Mouse (Mus musculus): ENCODE measurements around the gene Mecp2. TPM values are rescaled to one million over a fixed set of nuclear protein-coding genes. Genes with fewer than 3 reads are reported as not detected.
A peak's percentile ranks its signal among the peaks of the same experiment; 100 is the strongest.

Mecp2 gene
- polyA plus RNA-seq, 1 experiment: 38.9 TPM

DNA sequence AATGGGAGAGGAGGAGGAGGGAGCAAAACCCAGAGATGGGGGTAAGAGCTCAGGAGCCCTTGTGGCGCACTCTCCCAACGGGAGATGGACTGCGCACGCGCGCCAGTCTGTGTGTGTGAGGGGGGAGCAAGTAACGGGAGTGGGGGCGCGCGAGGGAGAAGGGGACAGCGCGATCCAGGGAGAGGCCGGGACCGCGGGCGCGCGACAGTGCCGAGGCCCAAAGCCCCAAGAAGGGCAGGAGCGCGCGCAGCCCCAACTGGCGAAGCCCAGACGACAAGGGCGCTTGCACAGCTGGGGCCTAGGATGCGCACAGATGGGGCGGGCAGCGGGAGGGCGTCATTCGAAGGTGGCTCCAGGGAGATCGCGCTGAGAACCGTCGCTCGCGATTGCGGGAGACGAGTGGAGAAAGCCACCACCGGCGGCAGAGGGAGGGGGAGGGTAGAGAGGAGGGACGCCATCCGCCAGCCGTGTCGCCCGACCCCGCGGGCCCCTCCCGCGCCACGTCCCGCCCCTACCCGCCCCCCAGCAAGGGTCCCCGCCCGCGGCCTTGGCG is 50.1 kb downstream of the Mecp2 start:
- DNase-seq (ENCODE audit: low read depth): peak; percentile 96

DNA sequence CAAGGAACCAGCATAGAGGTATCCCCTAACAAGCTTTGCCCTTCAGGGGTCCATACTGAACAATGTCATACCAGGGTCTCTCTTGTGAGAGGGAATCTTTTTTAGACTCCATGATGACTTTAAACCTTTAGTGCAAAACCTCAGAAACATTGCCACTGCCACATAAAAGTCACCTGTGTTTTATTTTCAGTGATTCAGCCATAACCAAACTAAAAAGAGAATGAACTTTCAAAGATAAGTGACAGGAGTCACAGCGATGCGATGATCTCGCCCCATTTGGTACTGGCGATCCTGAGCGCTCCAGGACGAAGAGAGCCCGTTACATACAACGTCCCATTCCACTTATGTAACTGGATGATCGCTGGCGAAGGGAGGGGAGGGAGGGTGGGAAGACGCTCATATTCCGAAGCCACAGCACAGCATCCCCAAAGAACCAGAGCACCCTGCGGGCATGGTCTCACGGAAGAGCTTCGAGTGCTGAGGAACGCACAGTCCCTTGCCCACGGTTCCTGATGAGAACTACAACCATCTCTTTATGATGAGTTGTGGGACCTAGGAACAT is 50.8 kb downstream of the Mecp2 start:
- TF ChIP-seq POLR2A (IDR thresholded peaks at IDR 0.05; ENCODE audit: borderline replicate concordance, extremely low read depth, insufficient read depth, insufficient read length, poor library complexity, severe bottlenecking): no peak
- no peak for TF ChIP-seq CTCF (IDR thresholded peaks at IDR 0.05; ENCODE audit: borderline replicate concordance, extremely low read depth, insufficient read depth, insufficient read length)
- DNase-seq (ENCODE audit: low read depth): no peak

More for the DNA sequence above, 50.1 kb downstream of the Mecp2 start:
- TF ChIP-seq CTCF (IDR thresholded peaks at IDR 0.05; ENCODE audit: borderline replicate concordance, extremely low read depth, insufficient read depth, insufficient read length) (no peak), POLR2A (IDR thresholded peaks at IDR 0.05; ENCODE audit: borderline replicate concordance, extremely low read depth, insufficient read depth, insufficient read length, poor library complexity, severe bottlenecking) (0 out of 2 replicates have a peak, but pooled peaks have one; percentile 45)

DNA sequence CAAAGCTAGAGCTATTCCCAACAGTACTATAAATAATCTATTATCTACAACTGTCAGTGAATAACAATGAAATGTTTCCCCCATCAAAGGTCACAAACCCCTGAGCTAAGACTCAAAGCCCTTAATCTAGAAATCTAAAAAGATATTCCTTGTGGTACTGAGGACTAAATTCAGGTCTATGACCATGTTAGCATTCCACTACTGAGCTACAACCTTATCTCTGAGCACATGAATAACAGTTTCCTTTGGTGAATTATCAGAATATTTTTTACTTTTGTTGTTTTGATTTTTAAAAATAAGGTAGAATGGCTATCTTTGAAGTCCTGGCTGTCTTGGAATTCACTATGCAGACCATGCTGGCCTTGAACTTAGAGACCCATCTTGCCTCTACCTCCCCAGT is 64.4 kb downstream of the Mecp2 start:
- TF ChIP-seq POLR2A (IDR thresholded peaks at IDR 0.05; ENCODE audit: borderline replicate concordance, extremely low read depth, insufficient read depth, insufficient read length, poor library complexity, severe bottlenecking) (no peak), CTCF (IDR thresholded peaks at IDR 0.05; ENCODE audit: borderline replicate concordance, extremely low read depth, insufficient read depth, insufficient read length) (no peak)
- DNase-seq (ENCODE audit: low read depth): no peak

DNA sequence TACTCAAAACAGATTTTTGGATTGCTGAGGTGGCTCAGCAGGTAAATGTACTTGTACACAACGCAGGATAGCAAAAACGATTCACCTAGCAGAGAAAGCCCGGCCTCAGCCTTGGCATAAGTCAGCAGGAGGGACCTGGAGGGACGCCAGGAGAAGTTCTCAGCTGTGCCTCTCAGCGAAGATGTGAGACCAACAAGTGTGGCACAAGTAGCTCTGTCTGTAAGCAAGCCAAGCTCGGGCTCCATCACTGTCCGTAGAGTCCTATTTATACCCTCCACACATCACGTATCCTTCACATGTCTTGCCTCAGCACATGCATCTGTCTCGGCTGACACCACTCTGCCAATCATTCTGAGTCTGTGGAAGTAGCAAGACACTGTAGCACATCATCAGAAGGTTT is 67.3 kb downstream of the Mecp2 start:
- peak; percentile 3 for DNase-seq (ENCODE audit: low read depth)
- TF ChIP-seq POLR2A (IDR thresholded peaks at IDR 0.05; ENCODE audit: borderline replicate concordance, extremely low read depth, insufficient read depth, insufficient read length, poor library complexity, severe bottlenecking) (no peak), CTCF (IDR thresholded peaks at IDR 0.05; ENCODE audit: borderline replicate concordance, extremely low read depth, insufficient read depth, insufficient read length) (no peak)

DNA sequence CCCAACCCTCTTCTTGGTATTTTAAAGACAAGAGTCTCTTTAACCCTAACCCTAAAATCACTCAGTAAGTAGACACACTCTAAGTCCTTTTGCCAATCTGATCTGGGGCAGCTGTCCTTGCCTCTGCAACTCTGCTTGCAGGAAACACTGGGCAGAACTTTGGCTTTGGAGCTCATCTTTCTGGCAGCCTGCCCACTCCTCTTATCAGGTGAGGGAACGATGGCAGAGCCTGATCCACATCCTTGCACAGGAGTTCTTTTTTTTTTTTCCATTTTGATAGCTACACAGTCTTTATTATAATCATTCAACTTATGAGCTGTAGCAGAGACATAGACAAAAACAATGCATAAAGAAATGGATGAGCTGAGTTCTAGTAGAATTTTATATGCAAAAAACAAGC is 90.1 kb downstream of the Mecp2 start:
- TF ChIP-seq POLR2A (IDR thresholded peaks at IDR 0.05; ENCODE audit: borderline replicate concordance, extremely low read depth, insufficient read depth, insufficient read length, poor library complexity, severe bottlenecking) (no peak), CTCF (IDR thresholded peaks at IDR 0.05; ENCODE audit: borderline replicate concordance, extremely low read depth, insufficient read depth, insufficient read length) (no peak)
- DNase-seq (ENCODE audit: low read depth): no peak

DNA sequence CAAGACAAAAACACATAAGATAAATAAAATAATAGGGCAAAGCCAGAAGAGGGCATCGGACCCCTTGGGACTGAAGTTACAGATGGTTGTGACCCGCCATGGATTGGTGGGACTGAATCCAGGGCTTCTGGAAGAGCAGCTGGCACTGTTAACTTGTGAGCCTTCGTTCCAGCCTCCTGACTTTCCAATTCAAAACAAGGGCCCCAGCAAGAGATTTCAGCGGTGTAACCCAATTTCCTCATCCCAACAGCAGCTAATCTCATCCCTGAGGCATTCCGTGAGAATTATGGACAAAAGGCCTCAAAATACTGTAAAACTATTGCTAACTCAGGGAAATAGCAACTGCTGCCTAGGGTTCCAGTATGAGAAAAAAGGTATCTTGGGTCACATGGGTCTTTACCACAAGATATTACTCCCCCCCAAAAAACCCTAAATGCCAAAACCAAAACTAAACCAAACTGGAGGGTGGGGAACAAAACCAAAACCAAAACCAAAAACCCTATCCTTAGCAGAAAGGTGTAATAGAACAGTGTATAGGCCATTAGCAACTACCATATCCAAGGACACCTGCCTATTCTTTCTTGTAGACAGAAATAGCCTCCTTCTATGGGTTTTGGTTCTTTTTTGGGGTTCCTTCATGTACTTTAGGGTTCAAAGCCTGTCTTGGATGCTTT is 97.3 kb downstream of the Mecp2 start:
- TF ChIP-seq POLR2A (IDR thresholded peaks at IDR 0.05; ENCODE audit: borderline replicate concordance, extremely low read depth, insufficient read depth, insufficient read length, poor library complexity, severe bottlenecking) (no peak), CTCF (IDR thresholded peaks at IDR 0.05; ENCODE audit: borderline replicate concordance, extremely low read depth, insufficient read depth, insufficient read length) (no peak)
- no peak for DNase-seq (ENCODE audit: low read depth)

DNA sequence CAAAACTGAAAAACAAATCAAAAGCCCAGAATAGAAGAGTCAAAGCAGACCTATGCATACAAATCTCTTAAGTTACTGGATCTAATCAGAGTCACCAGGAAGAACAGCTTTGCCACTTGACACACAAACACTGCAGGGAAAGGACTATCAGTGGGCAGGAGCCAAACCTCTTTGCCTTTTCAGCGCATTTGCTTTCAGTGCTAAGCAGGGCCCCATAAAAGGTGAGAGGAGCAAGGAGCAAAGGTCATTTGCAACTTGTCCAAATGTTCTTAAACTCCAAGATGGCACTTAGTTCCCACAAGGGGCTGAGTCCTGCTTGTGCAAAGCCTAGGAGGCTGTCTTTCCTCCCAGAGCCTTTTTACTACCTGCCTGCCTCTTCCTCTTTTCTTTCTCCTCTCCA is 105.2 kb downstream of the Mecp2 start:
- DNase-seq (ENCODE audit: low read depth): no peak
- TF ChIP-seq POLR2A (IDR thresholded peaks at IDR 0.05; ENCODE audit: borderline replicate concordance, extremely low read depth, insufficient read depth, insufficient read length, poor library complexity, severe bottlenecking) (no peak), CTCF (IDR thresholded peaks at IDR 0.05; ENCODE audit: borderline replicate concordance, extremely low read depth, insufficient read depth, insufficient read length) (no peak)

DNA sequence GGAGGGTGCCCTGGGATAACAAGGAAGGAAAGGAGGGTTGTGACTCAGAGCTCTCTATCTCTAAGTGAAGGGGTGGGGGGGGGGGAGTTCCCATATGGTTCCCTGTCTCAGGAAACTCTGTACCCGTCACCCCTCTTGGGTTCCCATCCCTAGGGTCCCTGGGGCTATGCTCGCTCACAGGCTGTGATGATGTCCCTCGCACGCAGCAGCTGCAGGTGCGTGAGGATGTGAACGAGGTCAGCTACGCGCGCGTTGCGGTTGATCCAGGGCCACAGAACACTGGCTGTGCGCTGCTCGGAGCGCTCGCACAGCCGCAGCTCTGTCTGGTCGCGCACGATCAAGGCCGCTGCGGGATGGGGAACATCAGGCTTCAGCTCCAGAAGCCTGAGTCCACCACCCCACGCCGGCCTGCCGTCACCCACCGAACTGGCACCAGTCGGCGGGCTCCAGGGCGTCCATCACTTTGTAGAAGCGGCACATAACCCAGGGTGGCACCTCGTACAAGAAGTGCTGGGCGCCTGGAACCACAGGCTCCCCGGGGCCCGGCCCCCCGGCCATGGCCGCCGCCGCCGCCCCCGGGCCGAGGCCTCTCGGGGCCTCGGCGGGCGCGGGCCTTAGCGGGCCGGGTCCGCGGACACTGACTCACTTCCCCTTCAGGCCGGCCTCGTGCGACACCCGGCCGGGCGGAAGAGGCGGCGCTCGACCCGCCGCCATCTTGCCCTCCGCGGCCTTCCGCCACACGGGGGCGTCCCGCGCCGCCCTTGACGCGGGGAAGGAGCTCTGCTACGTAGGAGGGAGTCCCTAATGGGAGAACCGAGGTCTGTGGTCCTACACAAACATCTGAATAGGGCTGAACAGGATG is 111.7 kb downstream of the Mecp2 start, which contains the start of gene Irak1:
Gene Irak1 (minus strand): TSS at position 731 of the 862 bp plus-strand sequence.
- TF ChIP-seq POLR2A (IDR thresholded peaks at IDR 0.05; ENCODE audit: borderline replicate concordance, extremely low read depth, insufficient read depth, insufficient read length, poor library complexity, severe bottlenecking) (peak; percentile 59; the same call in 1 of the 2 replicates), CTCF (IDR thresholded peaks at IDR 0.05; ENCODE audit: borderline replicate concordance, extremely low read depth, insufficient read depth, insufficient read length) (peak; percentile 66)
- peak; percentile 84 for DNase-seq (ENCODE audit: low read depth)

DNA sequence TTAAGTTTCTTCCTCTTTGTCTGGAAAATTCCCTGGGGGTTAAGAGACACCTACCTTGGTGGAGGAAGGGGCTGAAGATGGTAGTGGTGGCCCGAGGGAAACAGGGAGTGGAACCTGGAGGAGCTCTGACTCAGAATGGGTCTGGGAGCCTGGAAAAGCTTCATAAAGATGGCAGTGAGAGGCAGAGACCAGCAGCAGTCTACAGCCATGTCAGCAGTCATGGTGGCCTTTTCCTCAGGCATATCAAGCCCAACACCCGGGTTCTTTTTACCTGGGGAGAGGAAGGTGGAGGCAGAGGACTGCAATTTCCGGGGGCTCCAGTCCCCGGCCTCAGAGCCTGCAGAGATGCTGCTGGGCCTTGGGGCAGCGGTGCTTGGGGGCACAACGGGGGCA is 112.4 kb downstream of the Mecp2 start:
- no peak for DNase-seq (ENCODE audit: low read depth)
- TF ChIP-seq POLR2A (IDR thresholded peaks at IDR 0.05; ENCODE audit: borderline replicate concordance, extremely low read depth, insufficient read depth, insufficient read length, poor library complexity, severe bottlenecking): no peak
- TF ChIP-seq CTCF (IDR thresholded peaks at IDR 0.05; ENCODE audit: borderline replicate concordance, extremely low read depth, insufficient read depth, insufficient read length): no peak

DNA sequence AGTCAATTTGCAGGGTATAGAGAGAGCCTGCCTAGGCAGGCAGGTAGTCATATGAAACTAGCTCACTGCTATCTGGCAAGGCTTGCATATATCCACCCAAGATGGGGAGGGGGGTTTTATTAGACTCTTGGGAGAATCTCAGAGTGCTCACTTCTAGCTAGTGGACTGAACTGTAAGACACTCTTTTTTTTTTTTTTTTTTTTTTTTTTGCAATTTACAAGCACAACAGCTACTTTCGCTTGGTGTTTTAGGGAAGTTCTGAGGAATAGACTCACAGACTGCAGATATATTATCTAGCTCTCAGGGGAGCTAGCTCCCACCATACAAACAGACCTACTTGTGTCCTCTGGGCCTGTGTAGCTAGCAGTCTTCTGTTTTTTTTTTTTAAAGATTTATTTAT is 120.6 kb downstream of the Mecp2 start:
- DNase-seq (ENCODE audit: low read depth): no peak
- TF ChIP-seq CTCF (IDR thresholded peaks at IDR 0.05; ENCODE audit: borderline replicate concordance, extremely low read depth, insufficient read depth, insufficient read length) (no peak), POLR2A (IDR thresholded peaks at IDR 0.05; ENCODE audit: borderline replicate concordance, extremely low read depth, insufficient read depth, insufficient read length, poor library complexity, severe bottlenecking) (no peak)

DNA sequence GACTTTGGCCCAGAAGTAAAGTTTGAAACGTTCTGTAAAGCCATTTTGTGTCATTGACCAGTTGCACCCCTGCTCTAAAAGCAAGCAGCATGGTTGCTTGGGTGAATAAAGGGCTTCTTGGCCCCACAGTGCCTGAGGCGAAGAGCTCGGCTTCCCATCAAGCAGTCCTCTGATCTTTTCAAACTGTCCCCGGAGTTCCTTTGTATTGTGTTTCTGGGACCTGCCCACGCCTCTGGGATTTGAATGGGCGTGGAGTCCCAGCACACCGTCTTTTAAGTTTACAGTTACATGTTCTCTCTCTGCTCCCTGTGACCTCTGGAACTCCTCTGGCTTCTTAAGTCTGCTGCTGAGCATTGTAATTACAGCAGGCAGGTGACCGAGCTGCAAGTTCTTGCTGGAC is 127.1 kb downstream of the Mecp2 start:
- no peak for TF ChIP-seq POLR2A (IDR thresholded peaks at IDR 0.05; ENCODE audit: borderline replicate concordance, extremely low read depth, insufficient read depth, insufficient read length, poor library complexity, severe bottlenecking)
- no peak for TF ChIP-seq CTCF (IDR thresholded peaks at IDR 0.05; ENCODE audit: borderline replicate concordance, extremely low read depth, insufficient read depth, insufficient read length)
- peak; percentile 6 for DNase-seq (ENCODE audit: low read depth)

Measured in brain, embryonic 14.5 days (tissue).